Mouse (Mus musculus): ENCODE results near the gene Gm6614.
"Not testable (repeated sequence)": the region's sequence is repeated elsewhere in the genome, so short reads cannot be mapped to it uniquely, and the experiment has no call there.

Gm6614 gene

GRCm38 (mm10) chr6:142011364-142011955 is at the start of gene Gm6614:
Gm6614 (minus strand) TSS chr6:142011414.
- no peak for DNase-seq (ENCODE audit: low spot score in 2 of 2)

- not testable (repeated sequence) for DNase-seq (ENCODE audit: low spot score in 2 of 2)
Observed at GRCm38 (mm10) chr6:142058281-142058680, 47.1 kb upstream of the Gm6614 start.

GRCm38 (mm10) chr6:142047689-142048088 is 36.5 kb upstream of the Gm6614 start:
- DNase-seq (ENCODE audit: low spot score in 2 of 2), result no peak

- no peak for DNase-seq (ENCODE audit: low spot score in 2 of 2)
Observed at GRCm38 (mm10) chr6:142045746-142046145, 34.5 kb upstream of the Gm6614 start.

- DNase-seq (ENCODE audit: low spot score in 2 of 2), result no peak
Observed at GRCm38 (mm10) chr6:142041896-142042295, 30.7 kb upstream of the Gm6614 start.

GRCm38 (mm10) chr6:142040306-142041175 is 29.3 kb upstream of the Gm6614 start:
- peak; percentile 46 to 55 for DNase-seq (ENCODE audit: low spot score in 2 of 2)

- DNase-seq (ENCODE audit: low spot score in 2 of 2), result no peak
Observed at GRCm38 (mm10) chr6:142035771-142036170, 24.6 kb upstream of the Gm6614 start.

- no peak for DNase-seq (ENCODE audit: low spot score in 2 of 2)
Observed at GRCm38 (mm10) chr6:142021671-142022070, 10.5 kb upstream of the Gm6614 start.

GRCm38 (mm10) chr6:141986772-141987171 is 24.4 kb downstream of the Gm6614 start:
- no peak for DNase-seq (ENCODE audit: low spot score in 2 of 2)

GRCm38 (mm10) chr6:141984644-141985043 is 26.6 kb downstream of the Gm6614 start:
- no peak for DNase-seq (ENCODE audit: low spot score in 2 of 2)

- no peak for DNase-seq (ENCODE audit: low spot score in 2 of 2)
Observed at GRCm38 (mm10) chr6:141962420-141962819, 48.8 kb downstream of the Gm6614 start.

- DNase-seq (ENCODE audit: low spot score in 2 of 2), result no peak
Observed at GRCm38 (mm10) chr6:141961861-141962260, 49.4 kb downstream of the Gm6614 start.

GRCm38 (mm10) chr6:141960482-141960881 is 50.7 kb downstream of the Gm6614 start:
- no peak for DNase-seq (ENCODE audit: low spot score in 2 of 2)

- no peak for DNase-seq (ENCODE audit: low spot score in 2 of 2)
Observed at GRCm38 (mm10) chr6:141946862-141947261, 64.4 kb downstream of the Gm6614 start, which contains the start of gene Slco1a1. Slco1a1 (minus strand) TSS chr6:141946962.

- no peak for DNase-seq (ENCODE audit: low spot score in 2 of 2)
Observed at GRCm38 (mm10) chr6:141940451-141940850, 70.8 kb downstream of the Gm6614 start.

Data from right cerebral cortex, postnatal 10 days (tissue).